Mouse (Mus musculus) MEL (cell line): ENCODE data around the gene Cyp2d11. TPM values are rescaled to one million over a fixed set of nuclear protein-coding genes. Genes with fewer than 3 reads are reported as not detected.

Experiments
- DNase-seq: peaks from one replicate; pipeline ENCODE4 v3.0.0; 2011; ENCODE audit warnings: low read depth, low spot score
- H3K27ac ChIP-seq: 2 replicates; pipeline ENCODE4 v1.5.1; 2012; ENCODE audit warnings: low read depth, mild to moderate bottlenecking, control low read depth, low read length, moderate library complexity; ENCODE audit not compliant: control insufficient read depth
- H3K27me3 ChIP-seq, 2 experiments: fragments of 150-350 bp in 1 of 2; sonication (generic) in 1 of 2; 2 replicates each; pipeline ENCODE4 v1.6.1; 2012; ENCODE audit warnings: low read length in 2 of 2, mild to moderate bottlenecking in 2 of 2, improper control_type of control experiment in 1 of 2, moderate library complexity in 1 of 2; ENCODE audit not compliant: insufficient read depth in 2 of 2, control insufficient read depth in 1 of 2
- H3K36me3 ChIP-seq, 2 experiments: 2 replicates each; pipeline ENCODE4 v1.6.1; 2012 to 2014; ENCODE audit warnings: low read length in 2 of 2, improper control_type of control experiment in 1 of 2, inconsistent platforms in 1 of 2, mild to moderate bottlenecking in 1 of 2; ENCODE audit not compliant: insufficient read depth in 2 of 2, control insufficient read depth in 1 of 2
- H3K4me1 ChIP-seq, 2 experiments: fragments of 150-350 bp in 1 of 2; sonication (generic) in 1 of 2; 2 replicates each; pipeline ENCODE4 v1.6.1; 2012; ENCODE audit warnings: low read length in 2 of 2, improper control_type of control experiment in 1 of 2, mild to moderate bottlenecking in 1 of 2; ENCODE audit not compliant: insufficient read depth in 2 of 2, control insufficient read depth in 1 of 2
- H3K4me3 ChIP-seq, 2 experiments: fragments of 150-350 bp in 1 of 2; sonication (generic) in 1 of 2; 2 replicates each; pipeline ENCODE4 v1.5.1; 2012; ENCODE audit warnings: low read depth in 2 of 2, low read length in 2 of 2, mild to moderate bottlenecking in 2 of 2, moderate library complexity in 2 of 2, control low read depth in 1 of 2, improper control_type of control experiment in 1 of 2; ENCODE audit not compliant: control insufficient read depth in 1 of 2, insufficient read depth in 1 of 2
- H3K79me2 ChIP-seq: 2 replicates; pipeline ENCODE4 v1.6.1; 2012; ENCODE audit warnings: mild to moderate bottlenecking, low read length, moderate library complexity; ENCODE audit not compliant: control insufficient read depth, poor library complexity, insufficient read depth
- H3K9ac ChIP-seq: 2 replicates; pipeline ENCODE4 v1.6.1; 2012; ENCODE audit warnings: low read depth, mild to moderate bottlenecking, control low read depth, low read length, moderate library complexity; ENCODE audit not compliant: control insufficient read depth, poor library complexity, severe bottlenecking
- H3K9me3 ChIP-seq: fragments of 150-350 bp; sonication (generic); replicated peaks from 2 replicates; pipeline ENCODE4 v1.6.1; 2012; ENCODE audit warnings: mild to moderate bottlenecking, low read length, improper control_type of control experiment, moderate library complexity; ENCODE audit not compliant: insufficient read depth
- BHLHE40 ChIP-seq: IDR thresholded peaks from 2 replicates; pipeline ENCODE4 v1.6.1; 2012; ENCODE audit warnings: low read depth, mild to moderate bottlenecking, inconsistent platforms, low read length, improper control_type of control experiment, borderline replicate concordance
- CHD2 ChIP-seq: IDR thresholded peaks from 2 replicates; pipeline ENCODE4 v1.6.1; 2011; ENCODE audit warnings: low read length, improper control_type of control experiment
- EP300 ChIP-seq, 2 experiments: IDR thresholded peaks; 2 replicates each; pipeline ENCODE4 v1.6.1; 2011; ENCODE audit warnings: improper control_type of control experiment in 2 of 2, low read length in 2 of 2, low read depth in 1 of 2, mild to moderate bottlenecking in 1 of 2
- HCFC1 ChIP-seq: IDR thresholded peaks from 2 replicates; pipeline ENCODE4 v1.6.1; 2012; ENCODE audit warnings: low read depth, mild to moderate bottlenecking, inconsistent platforms, low read length, improper control_type of control experiment, moderate library complexity
- KAT2A ChIP-seq: conservative IDR thresholded peaks from 2 replicates; pipeline ENCODE4 v1.6.1; 2012; ENCODE audit warnings: low read depth, low read length, improper control_type of control experiment, inconsistent platforms
- MAZ ChIP-seq: IDR thresholded peaks from 2 replicates; pipeline ENCODE4 v1.6.1; 2012; ENCODE audit warnings: low read depth, mild to moderate bottlenecking, inconsistent platforms, low read length, improper control_type of control experiment
- MYB ChIP-seq: IDR thresholded peaks from 2 replicates; pipeline ENCODE4 v1.6.1; 2011; ENCODE audit warnings: mild to moderate bottlenecking, low read depth, low read length, improper control_type of control experiment
- MYC ChIP-seq: IDR thresholded peaks from 2 replicates; pipeline ENCODE4 v1.6.1; 2011; ENCODE audit warnings: low read depth, mild to moderate bottlenecking, low read length, improper control_type of control experiment, moderate library complexity
- POLR2A ChIP-seq, 2 experiments: IDR thresholded peaks; 2 replicates each; pipeline ENCODE4 v1.6.1; 2011 to 2012; ENCODE audit warnings: low read length in 2 of 2, mild to moderate bottlenecking in 2 of 2, control low read depth in 1 of 2, improper control_type of control experiment in 1 of 2, low read depth in 1 of 2, moderate library complexity in 1 of 2; ENCODE audit not compliant: control insufficient read depth in 1 of 2, insufficient read depth in 1 of 2, poor library complexity in 1 of 2
- RAD21 ChIP-seq: IDR thresholded peaks from 2 replicates; pipeline ENCODE4 v1.6.1; 2011; ENCODE audit warnings: mild to moderate bottlenecking, low read depth, low read length, improper control_type of control experiment
- RCOR1 ChIP-seq: IDR thresholded peaks from 2 replicates; pipeline ENCODE4 v1.6.1; 2012; ENCODE audit warnings: low read depth, mild to moderate bottlenecking, inconsistent platforms, low read length, improper control_type of control experiment
- SIN3A ChIP-seq: IDR thresholded peaks from 2 replicates; pipeline ENCODE4 v1.6.1; 2012; ENCODE audit warnings: low read length, improper control_type of control experiment, inconsistent platforms
- SMC3 ChIP-seq: IDR thresholded peaks from 2 replicates; pipeline ENCODE4 v1.6.1; 2011; ENCODE audit warnings: low read depth, low read length, improper control_type of control experiment
- TAL1 ChIP-seq: IDR thresholded peaks from 2 replicates; pipeline ENCODE4 v1.6.1; 2012; ENCODE audit warnings: mild to moderate bottlenecking, inconsistent platforms, low read length, moderate library complexity, mixed read lengths
- TBP ChIP-seq: IDR thresholded peaks from 2 replicates; pipeline ENCODE4 v1.8.0; 2011; ENCODE audit warnings: low read depth, low read length, improper control_type of control experiment
- TCF12 ChIP-seq: IDR thresholded peaks from 2 replicates; pipeline ENCODE4 v1.6.1; 2014; ENCODE audit warnings: low read depth, mild to moderate bottlenecking, inconsistent platforms, low read length, improper control_type of control experiment, moderate library complexity
- UBTF ChIP-seq: IDR thresholded peaks from 2 replicates; pipeline ENCODE4 v1.6.1; 2012; ENCODE audit warnings: low read depth, mild to moderate bottlenecking, inconsistent platforms, low read length, improper control_type of control experiment, moderate library complexity, borderline replicate concordance; ENCODE audit not compliant: insufficient read depth
- USF1 ChIP-seq: IDR thresholded peaks from 2 replicates; pipeline ENCODE4 v1.6.1; 2014; ENCODE audit warnings: low read depth, mild to moderate bottlenecking, inconsistent platforms, low read length, improper control_type of control experiment, moderate library complexity
- USF2 ChIP-seq, 2 experiments: IDR thresholded peaks; 2 replicates each; pipeline ENCODE4 v1.6.1; 2011 to 2012; ENCODE audit warnings: improper control_type of control experiment in 2 of 2, low read length in 2 of 2, borderline replicate concordance in 1 of 2, inconsistent platforms in 1 of 2, low read depth in 1 of 2, mild to moderate bottlenecking in 1 of 2; ENCODE audit not compliant: insufficient read depth in 1 of 2
- ZC3H11A ChIP-seq: IDR thresholded peaks from 2 replicates; pipeline ENCODE4 v1.6.1; 2012; ENCODE audit warnings: low read depth, mild to moderate bottlenecking, inconsistent platforms, low read length, improper control_type of control experiment
- ZMIZ1 ChIP-seq: IDR thresholded peaks from 2 replicates; pipeline ENCODE4 v1.6.1; 2012; ENCODE audit warnings: low read depth, mild to moderate bottlenecking, inconsistent platforms, low read length, improper control_type of control experiment, moderate library complexity
- polyA plus RNA-seq, 2 experiments: library from polyadenylated mRNA; stranded (reverse) in 1 of 2; unstranded in 1 of 2; fragments of >175 nt in 1 of 2; fragments of >200 nt in 1 of 2; gene quantifications; 2 replicates each; pipeline versions ENCODE4 v1.2.1 to v1.2.4; 2012; ENCODE audit warnings: low replicate concordance in 2 of 2, low read depth in 1 of 2; ENCODE audit not compliant: insufficient read length in 2 of 2, insufficient read depth in 1 of 2, missing spikeins in 1 of 2
- total RNA-seq: library from RNA; depleted of rRNA; stranded (reverse); fragments of 300-350 nt; gene quantifications from 2 replicates; pipeline ENCODE4 v1.2.3, GENCODE M21; 2012

The Cyp2d11 gene
- total and polyA plus RNA-seq, 3 experiments, result not detected

- H3K9me3 ChIP-seq, result no peaks in the 10 kb centered on the region
- H3K4me3 ChIP-seq, result no peak overlapping the region
- no peaks in the 10 kb centered on the region for H3K4me1 ChIP-seq
- no peaks in the 10 kb centered on the region for H3K36me3 ChIP-seq
- no peak for DNase-seq
- no peak overlapping the region for H3K27ac ChIP-seq
- no peak overlapping the region for H3K9ac ChIP-seq
- H3K27me3 ChIP-seq, result peaks cover 2 to 6% of the 10 kb centered on the region in 2 experiments; a peak in 3 of 4 replicates
- H3K79me2 ChIP-seq, result no peaks in the 10 kb centered on the region
- TF ChIP-seq TBP, result no peak
- TF ChIP-seq TCF12, result no peak
- no peak for TF ChIP-seq BHLHE40
- TF ChIP-seq UBTF, result no peak
- no peak for TF ChIP-seq ZMIZ1
- no peak for TF ChIP-seq POLR2A (IDR thresholded peaks at IDR 0.05; ENCODE audit: control insufficient read depth in 1 of 2, insufficient read depth in 1 of 2, low read depth in 1 of 2, low read length in 2 of 2, poor library complexity in 1 of 2)
- no peak for TF ChIP-seq KAT2A
- TF ChIP-seq CHD2, result no peak
- TF ChIP-seq USF2 (IDR thresholded peaks at IDR 0.05; ENCODE audit: borderline replicate concordance in 1 of 2, insufficient read depth in 1 of 2, low read depth in 1 of 2, low read length in 2 of 2), result no peak
- no peak for TF ChIP-seq MYC
- no peak for TF ChIP-seq USF1
- no peak for TF ChIP-seq TAL1
- TF ChIP-seq SMC3, result no peak
- TF ChIP-seq SIN3A, result no peak
- no peak for TF ChIP-seq ZC3H11A
- TF ChIP-seq MAZ, result no peak
- TF ChIP-seq MYB, result no peak
These were observed 19.4 kb downstream of the Cyp2d11 start for GRCm38 (mm10) chr15:82374437-82374836.

- Histone ChIP-seq H3K36me3 (no peaks in the 10 kb centered on the region), H3K4me3 (no peak overlapping the region), H3K4me1 (no peaks in the 10 kb centered on the region), H3K9ac (no peak overlapping the region), H3K27ac (no peak overlapping the region), H3K27me3 (peaks cover 2 to 3% of the 10 kb centered on the region in 2 experiments; a peak in 3 of 4 replicates), H3K9me3 (no peaks in the 10 kb centered on the region), H3K79me2 (no peaks in the 10 kb centered on the region)
- TF ChIP-seq EP300 (IDR thresholded peaks at IDR 0.05; ENCODE audit: low read depth in 1 of 2, low read length in 2 of 2) (no peak), ZMIZ1 (no peak), RCOR1 (no peak), RAD21 (no peak), HCFC1 (no peak), SMC3 (no peak)
- no peak for DNase-seq
These were observed 20.8 kb downstream of the Cyp2d11 start for GRCm38 (mm10) chr15:82372991-82373390.
